ENCODE assay signal across 10 mouse cellular contexts in the genomic region with DNA sequence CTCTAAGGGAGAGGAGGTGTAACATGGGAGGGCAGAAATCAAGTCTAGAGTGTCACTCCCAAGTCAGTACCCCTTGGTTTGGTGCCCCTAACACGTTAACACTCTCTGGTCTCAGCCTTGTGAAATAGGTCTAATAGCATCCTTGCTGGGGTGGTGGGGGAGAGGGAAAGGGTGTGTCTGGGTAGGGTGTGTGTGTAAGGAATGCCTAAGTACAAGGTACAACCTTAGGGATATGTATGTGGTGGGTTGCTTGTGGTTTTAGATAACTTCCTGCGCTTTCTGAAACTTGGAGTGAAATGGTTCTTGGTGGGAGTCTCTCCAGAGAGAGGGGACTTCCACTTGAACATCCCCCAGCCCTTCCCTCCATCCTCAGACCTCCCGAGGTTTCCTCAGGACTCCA. TPM values are rescaled to one million over a fixed set of nuclear protein-coding genes. Genes with fewer than 3 reads are reported as not detected.
DNase-seq lines count a peak whose midpoint lies in the region; ATAC-seq and TF ChIP-seq lines count a peak whose summit lies in the region.
"Had no signal": no experiment of that assay in that cellular context is flagged by ENCODE, and none has a peak within 500 bp of the region (broad histone marks: within the 10 kb centered on the region; RNA-seq: fewer than 3 reads in every experiment).

No protein-coding gene starts in this region.

- H3K27me3 ChIP-seq in heart, embryonic 12.5 days (replicated peaks), result no peaks in the 10 kb centered on the region
- H3K27me3 ChIP-seq in hindbrain, embryonic 13.5 days, result no peaks in the 10 kb centered on the region
- no peaks in the 10 kb centered on the region for H3K27me3 ChIP-seq in midbrain, embryonic 11.5 days (ENCODE audit: control insufficient read depth, insufficient read depth, low read length)

- H3K9me3 ChIP-seq in heart, embryonic 12.5 days (replicated peaks), result 0 out of 2 replicates have a peak, but pooled peaks cover 2% of the 10 kb centered on the region
- 0 out of 2 replicates have a peak, but pooled peaks cover 2% of the 10 kb centered on the region for H3K9me3 ChIP-seq in ES-E14 (ENCODE audit: control insufficient read depth, insufficient read depth, low read depth, low read length)
- H3K9me3 ChIP-seq in hindbrain, embryonic 13.5 days, result no peaks in the 10 kb centered on the region
- no peaks in the 10 kb centered on the region for H3K9me3 ChIP-seq in midbrain, embryonic 11.5 days (ENCODE audit: control insufficient read depth, low read length)

- in situ Hi-C loops in ES-E14 (cut with MboI; ENCODE audit: low sequenced_read_pairs in 2 of 2, unreplicated experiment in 2 of 2), result no loop called here

- peak overlapping the region; percentile 77 for H3K4me2 ChIP-seq in heart, embryonic 12.5 days
- peak overlapping the region; percentile 87 for H3K4me2 ChIP-seq in hindbrain, embryonic 13.5 days
- H3K4me2 ChIP-seq in midbrain, embryonic 11.5 days, result 0 out of 2 replicates have a peak overlapping the region, but pooled peaks have one; percentile 4

- peaks cover 8% of the 10 kb centered on the region; the same call in 1 of the 2 replicates for H3K36me3 ChIP-seq in heart, embryonic 12.5 days
- H3K36me3 ChIP-seq in ES-E14 (ENCODE audit: control insufficient read depth, insufficient read depth, low read length, poor library complexity, severe bottlenecking), result peaks cover 3% of the 10 kb centered on the region; the same call in 1 of the 2 replicates
- no peaks in the 10 kb centered on the region for H3K36me3 ChIP-seq in hindbrain, embryonic 13.5 days
- H3K36me3 ChIP-seq in midbrain, embryonic 11.5 days (ENCODE audit: control insufficient read depth, insufficient read depth, low read length), result no peaks in the 10 kb centered on the region

- peaks cover 52% of the 10 kb centered on the region for H3K4me1 ChIP-seq in heart, embryonic 12.5 days (replicated peaks)
- H3K4me1 ChIP-seq in ES-E14 (ENCODE audit: control insufficient read depth in 2 of 2, insufficient read depth in 2 of 2, low read length in 2 of 2, poor library complexity in 1 of 2), result peaks cover 8 to 10% of the 10 kb centered on the region in 2 experiments
- peaks cover 52% of the 10 kb centered on the region for H3K4me1 ChIP-seq in hindbrain, embryonic 13.5 days (replicated peaks)
- peaks cover 15% of the 10 kb centered on the region for H3K4me1 ChIP-seq in midbrain, embryonic 11.5 days (ENCODE audit: control insufficient read depth, insufficient read depth, low read length)

- peak overlapping the region; percentile 30; the same call in 1 of the 2 replicates for H3K27ac ChIP-seq in heart, embryonic 12.5 days (ENCODE audit: poor library complexity, severe bottlenecking)
- H3K27ac ChIP-seq in ES-E14 (ENCODE audit: insufficient read depth, low read depth, low read length, poor library complexity, severe bottlenecking), result no peak overlapping the region
- H3K27ac ChIP-seq in hindbrain, embryonic 13.5 days, result no peak overlapping the region
- H3K27ac ChIP-seq in midbrain, embryonic 11.5 days (ENCODE audit: low read depth, low read length), result no peak overlapping the region

- ATAC-seq in heart, embryonic 12.5 days (ENCODE audit: insufficient number of reproducible peaks, low FRiP score), result no peak
- no peak for ATAC-seq in hindbrain, embryonic 13.5 days (ENCODE audit: low FRiP score)
- no peak for ATAC-seq in midbrain, embryonic 11.5 days (ENCODE audit: low FRiP score)

- intact Hi-C loops in left cerebral cortex, postnatal 14 days (cut with DNase I), result no loop called here
- intact Hi-C loops in left cerebral cortex, postnatal 25 days (cut with DNase I), result loop anchor here (5.0 kb wide), 1 partner anchor 130 kb away; no protein-coding TSS in a partner anchor

- WGBS in heart, embryonic 12.5 days, result 30% methylated on average over 3 of the region's 3 CpGs
- 78% methylated on average over 3 of the region's 3 CpGs for WGBS in hindbrain, embryonic 13.5 days
- 67% methylated on average over 3 of the region's 3 CpGs for WGBS in midbrain, embryonic 11.5 days

- H3K4me3 ChIP-seq in heart, embryonic 12.5 days, result peak overlapping the region; percentile 82
- H3K4me3 ChIP-seq in ES-E14 (ENCODE audit: insufficient read depth in 1 of 2, low read depth in 1 of 2, low read length in 2 of 2, poor library complexity in 1 of 2, severe bottlenecking in 1 of 2), result peak overlapping the region; percentile 7 to 11; a peak in 1 of 4 replicates
- H3K4me3 ChIP-seq in hindbrain, embryonic 13.5 days, result peak overlapping the region; percentile 66
- no peak overlapping the region for H3K4me3 ChIP-seq in midbrain, embryonic 11.5 days (ENCODE audit: low read depth, low read length)

- no peak for DNase-seq in heart, adult 9 months (ENCODE audit: low spot score in 2 of 2)
- no peak for DNase-seq in ES-E14 (ENCODE audit: low read depth, low spot score)
- peak; percentile 77 for DNase-seq in midbrain, embryonic 11.5 days (ENCODE audit: low spot score, missing footprints)
- DNase-seq in thymus, postnatal 25 days, result no peak
- DNase-seq in left cerebral cortex, postnatal 14 days (ENCODE audit: low spot score in 2 of 2), result no peak
- DNase-seq in left cerebral cortex, postnatal 25 days (ENCODE audit: low spot score in 2 of 2), result no peak
- DNase-seq: B cell, adult 2 months; cerebellum, adult 8-10 months had no signal

- peak overlapping the region; percentile 88 for H3K9ac ChIP-seq in heart, embryonic 12.5 days
- 0 out of 2 replicates have a peak overlapping the region, but pooled peaks have one; percentile 11 for H3K9ac ChIP-seq in ES-E14 (ENCODE audit: insufficient read depth, low read depth, low read length, poor library complexity, severe bottlenecking)
- H3K9ac ChIP-seq in hindbrain, embryonic 13.5 days, result no peak overlapping the region; the same call in 1 of the 2 replicates
- H3K9ac ChIP-seq in midbrain, embryonic 11.5 days (ENCODE audit: low read length), result no peak overlapping the region

TF ChIP-seq in ES-E14, 5 proteins besides CTCF, POLR2A, EP300 and RAD21:
- TF ChIP-seq ZNF384 (IDR thresholded peaks at IDR 0.05; ENCODE audit: low read depth, low read length) (no peak), HCFC1 (IDR thresholded peaks at IDR 0.05; ENCODE audit: borderline replicate concordance, insufficient read depth, low read length) (no peak), CHD2 (IDR thresholded peaks at IDR 0.05; ENCODE audit: low read depth, low read length) (no peak), MAFK (IDR thresholded peaks at IDR 0.05; ENCODE audit: insufficient read depth, low read depth, low read length) (no peak), ZC3H11A (IDR thresholded peaks at IDR 0.05; ENCODE audit: borderline replicate concordance, low read depth, low read length) (no peak)

RNA-seq across cellular contexts. Expression of gene Csrp2, which starts 2.3 kb away (rescaled TPM):
- polyA plus RNA-seq in heart, embryonic 12.5 days (2016; fragmentation: Nextera tagmentation; extraction: Ambion mirVana), result 351 and 398 TPM in 2 replicates
- 252 and 292 TPM in 2 replicates for total RNA-seq in ES-E14 (2012; rRNA removed)
- 154 and 156 TPM in 2 replicates for polyA plus RNA-seq in hindbrain, embryonic 13.5 days (2015; fragmentation: Nextera tagmentation; extraction: Ambion mirVana)
- 165 and 166 TPM in 2 replicates for polyA plus RNA-seq in midbrain, embryonic 11.5 days (2014; fragmentation: Nextera tagmentation; extraction: Ambion mirVana)
- total RNA-seq in left cerebral cortex, postnatal 14 days (2021), result 10 to 100 TPM; 26.3 to 30.3 TPM
- 10 to 100 TPM; 11.0 to 12.7 TPM for total RNA-seq in left cerebral cortex, postnatal 25 days (2021)

Comparison
In these comparisons a context has a peak if more than half of its experiments do, and no peak if none do; other contexts are left out.
1. H3K4me2 ChIP-seq: peak in every context shown above with its lines; median percentile 87 in hindbrain, embryonic 13.5 days; 77 in heart, embryonic 12.5 days; 4 in midbrain, embryonic 11.5 days.
2. H3K9ac ChIP-seq: peak in heart, embryonic 12.5 days (single experiment) and ES-E14 (single experiment); none in hindbrain, embryonic 13.5 days (single experiment) and midbrain, embryonic 11.5 days (single experiment).